Mouse (Mus musculus) MEL-GATA-1-ER (cell line): Measurements from ENCODE around the gene Zfp706.

Source experiments
- DNase-seq: peaks from one replicate; pipeline ENCODE4 v3.0.0-alpha.2; 2012; ENCODE audit warnings: low read depth; ENCODE audit errors: extremely low read depth

Zfp706 gene

GRCm38 (mm10) chr15:36979488-36980201 is 27.9 kb downstream of the Zfp706 start:
- DNase-seq: no peak

GRCm38 (mm10) chr15:36979159-36979487 is 28.4 kb downstream of the Zfp706 start:
- DNase-seq: no peak

DNA sequence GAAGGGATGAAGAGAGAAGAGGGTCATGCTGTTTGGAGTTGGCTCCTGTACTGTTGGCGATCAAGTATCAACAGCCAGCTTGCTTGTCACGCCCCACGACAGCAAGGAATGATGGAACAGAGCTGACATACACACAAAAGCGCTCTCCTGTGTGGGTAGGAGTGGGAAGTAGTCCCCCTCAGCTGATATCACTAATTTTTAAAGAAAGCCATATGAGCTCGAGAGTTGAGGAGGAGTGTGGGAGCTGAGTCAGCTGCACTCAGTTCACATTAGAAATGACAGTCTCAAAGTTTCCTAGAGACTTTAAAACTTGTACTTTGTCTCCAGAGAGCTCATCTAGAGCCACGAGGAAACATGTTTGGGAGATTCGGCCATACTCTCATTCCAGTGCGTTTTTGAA is 29.8 kb downstream of the Zfp706 start:
- DNase-seq: no peak

DNA sequence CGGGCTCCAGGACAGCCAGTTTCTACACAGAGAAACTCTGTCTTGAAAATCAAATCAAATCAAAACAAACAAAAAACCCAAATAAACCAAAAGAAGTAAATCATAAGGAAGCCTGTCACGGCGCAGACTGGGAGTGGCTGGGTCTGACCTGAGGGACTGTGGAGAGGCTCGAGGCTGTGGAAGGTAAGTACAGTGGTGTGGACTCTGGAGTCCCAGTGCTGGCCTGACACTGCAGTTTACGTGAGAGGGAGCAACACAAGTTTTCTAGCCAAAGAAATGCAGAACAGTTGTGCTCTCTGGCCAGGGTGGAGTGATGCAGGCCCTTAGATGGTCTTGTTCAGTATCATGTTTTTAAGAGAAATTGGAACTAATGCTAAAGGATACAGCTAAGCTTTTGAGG is 31.9 kb downstream of the Zfp706 start:
- DNase-seq: no peak

GRCm38 (mm10) chr15:36975256-36975620 is 32.3 kb downstream of the Zfp706 start:
- no peak for DNase-seq

DNA sequence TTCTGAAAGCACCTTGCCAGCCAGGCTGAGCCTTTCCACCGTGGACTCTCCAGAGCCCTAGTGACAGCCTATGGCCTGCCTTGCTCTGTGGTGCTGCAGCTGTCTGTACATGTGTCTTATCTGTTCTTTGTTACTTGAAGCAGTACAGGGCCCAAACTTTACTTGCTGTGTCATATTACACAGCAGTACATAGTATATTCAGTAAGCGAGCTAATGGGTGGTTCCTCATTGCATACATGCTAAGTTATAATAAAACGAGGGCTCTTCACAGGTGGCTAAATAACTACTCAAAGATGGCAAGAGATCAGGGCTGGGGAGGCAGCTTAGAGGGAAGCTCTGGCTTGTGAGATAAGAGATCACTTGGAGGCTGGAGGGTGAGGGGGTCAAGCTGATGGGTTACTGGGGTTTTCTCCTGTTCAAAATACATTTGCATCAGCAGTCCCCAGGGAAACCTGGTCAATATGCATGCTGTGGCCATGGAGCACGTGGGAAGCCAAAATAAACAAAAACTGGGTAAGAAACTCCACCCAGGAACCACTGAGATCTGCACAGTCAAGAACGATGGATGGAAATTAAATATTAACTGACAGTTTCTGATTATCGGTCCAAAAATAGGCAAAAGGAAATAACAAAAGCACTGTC is 32.8 kb downstream of the Zfp706 start:
- peak; percentile 54 for DNase-seq

DNA sequence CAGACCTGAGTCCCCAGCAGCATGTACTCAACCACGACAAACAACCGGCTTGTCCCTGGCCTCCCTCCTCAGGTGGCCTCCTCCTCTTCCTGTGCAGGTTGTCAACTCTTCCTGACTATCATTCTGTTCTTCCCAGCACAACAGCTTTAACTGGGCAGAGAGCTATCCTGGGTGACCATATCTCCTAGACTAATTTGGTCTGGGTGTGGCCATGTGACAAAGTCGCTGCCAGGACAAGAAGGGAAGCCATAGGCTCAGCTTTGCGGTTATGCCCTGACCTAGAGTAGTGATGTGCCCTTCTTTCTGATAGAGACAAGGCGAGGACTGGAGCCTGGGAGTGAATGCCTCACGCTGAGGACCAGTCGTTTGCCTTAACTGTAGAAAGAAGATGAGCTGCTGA is 33.9 kb downstream of the Zfp706 start:
- DNase-seq: no peak

GRCm38 (mm10) chr15:36973290-36973689 is 34.3 kb downstream of the Zfp706 start:
- no peak for DNase-seq

- peak; percentile 49 for DNase-seq
These were observed 37.8 kb downstream of the Zfp706 start for GRCm38 (mm10) chr15:36969794-36970193.

DNA sequence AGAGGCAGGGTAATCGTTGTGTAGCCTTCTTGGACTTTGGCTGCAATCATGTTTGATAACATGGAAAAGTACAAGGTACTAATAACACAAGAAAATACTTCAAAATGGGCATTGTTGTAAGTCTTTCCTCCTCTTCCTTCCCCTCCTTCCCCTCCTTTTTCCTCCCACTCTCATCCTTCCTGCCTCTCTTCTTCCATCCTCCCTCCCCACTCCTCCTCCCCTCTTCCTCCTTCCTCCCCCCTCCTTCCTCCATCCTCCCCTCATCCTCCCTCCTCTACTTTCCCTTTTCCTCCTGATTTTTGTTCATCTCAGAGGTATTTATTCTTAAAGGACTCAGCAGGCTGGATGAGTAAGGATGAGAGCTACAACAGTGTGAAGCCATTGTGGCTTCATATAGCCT is 39.3 kb downstream of the Zfp706 start:
- DNase-seq: no peak

- DNase-seq: no peak
These were observed 40.0 kb downstream of the Zfp706 start for GRCm38 (mm10) chr15:36967381-36968211.

GRCm38 (mm10) chr15:36966940-36967339 is 40.6 kb downstream of the Zfp706 start:
- no peak for DNase-seq

GRCm38 (mm10) chr15:36966466-36966865 is 41.1 kb downstream of the Zfp706 start:
- DNase-seq: no peak

DNA sequence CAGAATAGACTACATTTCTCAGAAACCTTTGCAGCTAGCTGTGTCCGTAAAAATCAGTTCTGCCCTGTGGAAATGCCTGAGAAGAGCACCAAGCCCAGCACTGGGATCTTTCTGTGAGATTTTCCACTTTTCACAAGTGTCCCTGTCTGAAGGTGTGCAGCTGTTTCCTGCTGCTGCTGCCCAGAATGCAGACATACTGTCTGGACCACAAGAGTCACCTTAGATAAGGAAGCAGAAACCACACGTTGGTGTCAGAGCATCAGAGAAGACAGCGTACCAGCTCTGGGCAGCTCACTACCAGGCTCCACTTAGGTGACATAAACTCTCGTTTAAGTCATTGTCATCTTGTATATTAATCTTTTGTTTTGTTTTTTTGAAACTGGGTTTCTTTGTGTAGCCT is 41.8 kb downstream of the Zfp706 start:
- peak; percentile 40 for DNase-seq

DNA sequence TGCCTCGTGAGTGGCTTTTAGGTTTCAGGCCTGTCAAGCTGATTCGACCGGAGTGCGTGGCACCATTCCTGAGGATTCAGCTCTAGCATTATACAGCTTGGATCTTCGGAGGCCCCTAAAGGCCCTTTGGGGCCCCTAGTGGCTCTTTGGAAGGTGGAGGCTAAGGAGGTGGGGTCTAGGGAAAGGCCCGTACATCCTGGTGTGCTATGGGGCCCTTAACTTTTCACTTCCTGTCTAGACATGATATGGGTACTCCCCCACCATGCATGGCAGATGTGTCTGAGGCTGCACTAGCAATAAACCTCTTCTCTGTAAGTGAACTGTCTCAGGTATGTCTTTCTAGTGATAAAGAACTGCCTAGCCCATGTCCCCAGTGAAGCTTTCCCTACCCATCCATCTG is 44.6 kb downstream of the Zfp706 start:
- no peak for DNase-seq

DNA sequence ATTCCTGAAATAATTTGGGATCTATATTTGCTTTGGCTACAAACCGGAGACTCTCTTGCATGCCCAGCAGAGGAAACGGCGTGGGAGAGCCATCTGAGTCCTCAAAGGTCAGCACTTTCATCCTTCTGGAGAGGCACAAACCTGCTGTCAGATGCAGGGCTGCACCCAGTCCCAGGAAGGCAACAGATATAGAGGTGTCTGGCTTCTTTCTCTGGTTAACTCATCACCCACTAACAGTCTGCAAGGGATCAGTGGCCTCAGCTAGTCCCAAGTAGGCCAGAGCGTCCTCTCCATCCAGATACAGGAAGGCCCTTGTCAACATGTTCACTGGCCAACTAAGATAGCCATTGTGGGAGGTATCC is 46.7 kb downstream of the Zfp706 start:
- no peak for DNase-seq

DNA sequence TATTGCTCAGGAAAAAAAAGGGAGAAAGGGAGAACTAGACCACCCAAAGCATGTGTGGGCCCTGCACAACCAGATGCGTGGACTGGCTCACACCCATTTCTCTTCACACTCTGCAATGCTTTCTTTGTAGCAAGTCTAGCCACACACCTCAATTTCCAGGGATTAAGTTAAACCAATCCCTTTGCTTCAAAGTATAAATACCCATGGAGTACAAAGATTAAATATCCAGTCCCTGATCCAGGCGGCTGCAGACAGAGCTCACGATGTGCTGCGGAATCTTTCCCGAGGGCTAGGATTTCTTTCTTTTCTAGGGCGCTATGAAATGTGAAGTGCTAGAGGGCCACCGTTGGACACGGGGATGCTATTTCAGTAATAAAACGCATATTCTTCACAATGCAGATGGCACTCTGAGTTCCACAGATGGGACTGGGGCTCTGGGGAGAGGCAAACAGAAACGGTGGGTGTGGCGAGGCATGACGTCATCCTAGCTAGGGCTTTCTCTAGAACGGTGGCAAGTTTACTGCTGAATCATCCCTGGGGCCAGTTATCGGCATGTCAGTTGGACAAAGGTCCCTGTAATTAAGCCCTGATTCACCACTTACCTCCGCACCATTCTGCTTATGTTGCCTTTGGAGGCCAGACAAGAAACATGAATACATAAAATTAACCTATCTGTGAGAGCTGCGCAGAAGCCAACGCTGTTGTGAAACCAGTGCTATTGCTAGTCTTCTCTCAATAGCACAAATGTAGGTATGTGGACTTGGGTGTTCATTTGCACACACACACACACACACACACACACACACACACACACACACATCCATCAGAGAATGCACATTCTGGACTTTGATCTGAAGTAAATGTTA is 47.3 kb downstream of the Zfp706 start:
- peak; percentile 67 for DNase-seq

DNA sequence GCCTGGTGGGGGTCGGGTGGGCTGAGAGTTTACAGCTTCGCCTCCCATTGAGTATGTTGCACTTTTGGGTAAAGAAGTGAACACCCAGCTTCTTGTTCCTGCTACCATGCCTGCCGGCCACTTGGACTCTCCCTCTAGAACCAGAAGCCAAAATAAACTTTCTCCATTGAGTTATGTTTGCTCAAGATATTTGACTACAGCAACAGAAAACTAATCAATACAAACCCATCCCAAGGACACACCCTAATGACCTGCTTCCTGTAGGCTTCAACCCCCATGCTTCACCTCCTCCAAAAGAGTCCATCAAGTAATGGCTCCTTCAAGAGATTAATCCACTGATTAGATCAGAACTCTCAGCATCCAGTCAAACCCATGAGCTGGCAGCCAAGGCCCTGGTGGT is 51.4 kb downstream of the Zfp706 start:
- DNase-seq: no peak

DNA sequence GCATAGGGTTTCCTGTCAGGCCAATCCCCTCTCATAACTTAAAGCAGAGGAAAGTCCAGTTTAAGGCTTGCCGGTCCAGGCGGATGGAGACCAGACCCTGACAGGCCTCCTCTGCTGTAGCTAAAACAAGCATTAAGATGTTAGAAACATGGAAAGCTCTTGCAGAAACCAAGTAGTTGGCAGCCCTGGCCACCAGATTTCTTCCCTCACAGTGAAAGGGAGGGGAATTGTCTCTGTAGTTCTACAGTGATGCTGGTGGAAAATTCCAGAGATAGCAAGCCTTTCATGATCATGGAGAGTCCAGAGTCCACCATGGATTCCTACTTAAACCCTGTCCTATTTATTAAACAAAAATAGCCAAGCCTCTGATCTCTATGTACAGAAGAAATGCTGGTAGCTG is 57.3 kb downstream of the Zfp706 start:
- no peak for DNase-seq

- DNase-seq: no peak
These were observed 58.6 kb downstream of the Zfp706 start for GRCm38 (mm10) chr15:36948866-36949546.
